Mouse (Mus musculus) thymus, postnatal 0 days (tissue): Measurements from ENCODE around the gene Gm49358. TPM values are rescaled to one million over a fixed set of nuclear protein-coding genes. Genes with fewer than 3 reads are reported as not detected.
A peak's percentile ranks its signal among the peaks of the same experiment; 100 is the strongest.

Experiments
- DNase-seq: peaks from one replicate; pipeline ENCODE4 v3.0.0-alpha.2; 2015; ENCODE audit warnings: low spot score
- polyA plus RNA-seq: library from polyadenylated mRNA; unstranded; fragments of >200 nt; fragmentation: Nextera tagmentation; extraction: Ambion mirVana; gene quantifications from 2 replicates; pipeline ENCODE4 v1.2.1, GENCODE M21; 2015

The Gm49358 gene
- polyA plus RNA-seq, 1 experiment from 2014 or later: not detected

DNA sequence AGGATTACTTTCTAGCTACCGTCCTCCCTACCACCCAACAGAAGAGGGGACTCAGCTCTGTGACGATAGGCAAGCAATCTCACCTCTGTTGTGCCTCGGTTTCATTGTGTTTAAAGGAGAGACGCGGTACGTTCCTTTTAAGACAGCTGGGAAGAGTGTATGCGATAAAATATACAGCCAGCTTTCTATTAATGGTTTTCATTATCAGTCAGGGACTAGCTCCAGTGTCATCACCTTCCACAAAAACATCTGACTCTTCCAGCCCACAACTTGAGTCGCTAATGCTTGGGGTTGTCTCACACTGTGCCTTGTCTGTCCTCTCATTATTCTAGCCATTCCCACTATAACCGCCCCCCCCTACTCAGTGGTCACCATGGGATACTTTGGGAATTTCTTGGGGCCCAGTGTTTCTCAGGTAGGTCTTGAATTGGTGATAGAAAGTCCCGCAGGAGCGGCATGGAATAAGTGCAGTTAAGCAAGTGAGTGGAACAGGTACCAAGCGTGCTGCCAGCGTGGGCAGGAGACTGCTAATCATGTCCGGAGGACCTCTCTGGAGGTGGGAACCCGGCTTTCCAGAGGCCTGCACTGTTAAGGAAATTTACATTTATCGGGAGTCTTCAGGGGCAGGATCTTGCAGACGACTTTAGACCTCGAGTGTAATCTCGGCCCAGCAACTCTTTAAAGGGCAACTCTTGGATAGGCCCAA is 14.0 kb downstream of the Gm49358 start:
- DNase-seq: no peak

DNA sequence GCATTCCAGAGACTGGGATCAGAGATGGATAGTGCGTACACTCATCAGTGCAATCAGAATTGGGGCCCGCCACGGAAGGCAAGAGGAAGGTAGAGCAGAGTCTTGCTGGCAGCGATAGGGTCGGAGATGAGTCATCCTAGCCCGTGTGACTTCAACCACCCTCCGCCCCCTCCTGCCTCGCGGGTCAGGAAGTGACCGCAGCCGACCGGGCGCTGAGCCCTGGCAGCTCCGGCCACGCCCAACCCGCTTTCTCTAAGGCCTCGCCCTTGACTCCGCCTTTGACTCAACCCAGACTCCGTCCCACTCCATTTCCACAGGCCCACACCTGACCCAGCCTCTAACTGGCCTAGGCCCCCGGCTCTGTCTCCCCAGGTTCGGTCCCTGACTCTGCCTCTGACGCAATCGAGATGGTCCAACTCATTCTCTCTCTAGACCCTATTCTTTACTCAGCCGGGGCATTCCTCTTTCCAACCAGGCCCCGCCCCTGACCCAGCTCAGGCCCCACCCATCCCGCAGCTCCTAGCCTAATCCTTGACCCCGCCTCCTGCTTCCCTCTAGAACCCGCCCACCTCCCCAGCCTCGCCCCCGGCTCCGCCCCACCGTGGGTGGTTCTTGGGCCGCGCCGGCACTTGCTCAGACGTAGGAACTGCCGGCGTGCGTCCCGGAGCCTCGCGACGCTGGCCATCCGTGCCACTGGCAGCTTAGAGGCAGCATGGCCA is 14.8 kb downstream of the Gm49358 start, which contains the start of gene Nt5dc3:
Gene Nt5dc3, plus strand, starts transcription at position 608 of the 719 bp plus-strand sequence.
- DNase-seq: peak; percentile 94

DNA sequence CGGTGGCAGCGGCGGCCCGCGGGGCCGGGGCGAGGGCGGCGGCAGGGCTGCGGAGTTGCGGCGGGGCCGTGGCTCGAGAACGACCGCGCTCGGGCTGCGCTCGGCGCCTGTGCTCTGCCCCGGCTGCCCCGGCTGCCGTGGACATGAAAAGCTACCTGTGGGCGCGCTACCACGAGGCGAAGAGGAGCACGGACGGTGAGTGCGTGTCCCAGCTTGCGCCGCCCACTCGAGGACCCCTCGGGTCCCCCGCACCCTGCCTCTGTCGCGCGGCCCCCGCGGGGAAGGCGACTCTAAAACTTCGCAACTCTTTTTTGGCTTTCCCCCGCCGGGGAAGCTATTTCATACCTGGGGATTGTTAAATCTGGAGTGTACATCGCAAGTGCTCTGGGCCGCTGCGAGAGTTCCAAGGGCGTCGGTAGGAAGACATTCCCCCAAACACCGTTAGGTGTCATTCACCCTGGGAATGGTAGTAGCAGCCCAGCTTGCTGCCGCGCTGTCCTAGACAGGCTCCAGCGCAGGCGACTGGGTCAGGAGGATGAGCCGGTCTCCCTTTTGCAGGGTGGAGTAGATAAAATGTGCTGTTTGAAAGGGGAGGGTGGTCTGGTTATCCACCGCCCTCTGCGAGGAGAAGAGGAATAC is 15.5 kb downstream of the Gm49358 start:
- no peak for DNase-seq

DNA sequence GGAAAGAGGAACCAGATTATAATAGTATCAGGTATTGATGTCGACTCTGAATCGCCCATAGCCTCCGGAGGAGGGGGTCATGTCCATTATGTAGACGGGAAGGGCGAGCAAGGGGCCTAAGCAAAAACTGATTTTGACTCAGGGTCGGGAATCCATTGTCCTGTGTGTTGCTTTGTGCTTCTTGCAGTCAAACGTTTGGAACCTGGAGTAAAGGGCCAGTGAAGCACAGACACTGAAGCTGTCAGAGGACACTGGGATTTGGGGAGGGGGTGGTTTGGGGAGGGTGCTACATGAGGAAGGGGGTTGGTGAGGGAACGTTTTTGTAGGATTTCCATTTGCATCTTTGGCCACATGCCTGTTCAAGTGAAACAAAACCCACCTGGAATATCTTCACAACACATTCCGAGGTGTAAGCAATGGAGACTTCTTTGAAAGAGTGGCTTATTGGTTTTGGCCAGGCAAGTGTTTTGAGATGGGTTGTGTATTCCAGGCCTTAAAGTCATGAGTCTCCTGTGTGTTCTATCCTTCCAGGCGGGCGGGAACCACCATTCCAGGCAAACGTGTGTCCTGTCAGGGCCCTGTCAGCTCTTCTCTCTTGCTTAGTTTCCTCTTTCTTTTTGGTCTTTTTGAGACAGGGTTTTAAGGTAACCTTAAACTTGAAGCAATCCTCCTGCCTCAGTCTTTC is 16.2 kb downstream of the Gm49358 start:
- DNase-seq: no peak

DNA sequence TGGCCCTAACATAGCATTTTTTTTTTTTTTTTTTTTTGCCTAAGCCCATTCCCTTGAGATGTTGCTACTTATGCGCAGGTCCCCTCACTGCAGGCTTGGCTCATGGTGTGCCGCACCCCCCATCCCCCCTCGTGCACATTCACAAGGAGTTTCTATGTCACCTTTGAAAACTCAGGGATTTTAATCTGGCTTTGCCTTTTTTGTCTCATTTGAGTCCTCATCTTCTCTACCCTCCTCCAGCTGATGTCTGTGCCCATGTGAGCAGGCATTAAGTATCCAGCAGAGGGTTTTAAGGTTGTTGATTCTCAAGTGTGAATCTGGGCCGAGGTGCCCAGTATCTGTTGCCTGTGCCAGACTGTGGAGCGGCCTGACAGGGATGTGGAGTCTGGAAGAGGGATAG is 17.9 kb downstream of the Gm49358 start:
- no peak for DNase-seq

DNA sequence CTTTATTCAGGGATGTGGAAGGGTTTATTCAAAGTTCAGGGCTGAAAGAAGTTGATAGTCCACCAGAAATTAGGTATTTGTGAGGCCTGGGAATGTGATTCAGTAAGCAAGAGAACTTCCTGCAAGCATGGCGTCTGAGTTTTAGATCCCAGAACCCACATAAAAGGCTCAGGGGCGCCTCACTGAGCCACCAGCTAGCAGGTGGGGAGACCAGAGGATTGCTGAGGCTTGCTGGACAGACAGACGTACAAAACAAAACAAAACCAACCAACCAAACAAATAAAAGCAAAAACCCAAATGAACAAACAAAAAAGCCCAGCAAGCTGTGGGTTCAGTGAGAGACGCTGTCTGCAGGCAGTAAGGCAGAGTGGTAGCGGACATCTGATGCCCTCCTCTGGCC is 18.9 kb downstream of the Gm49358 start:
- DNase-seq: no peak

DNA sequence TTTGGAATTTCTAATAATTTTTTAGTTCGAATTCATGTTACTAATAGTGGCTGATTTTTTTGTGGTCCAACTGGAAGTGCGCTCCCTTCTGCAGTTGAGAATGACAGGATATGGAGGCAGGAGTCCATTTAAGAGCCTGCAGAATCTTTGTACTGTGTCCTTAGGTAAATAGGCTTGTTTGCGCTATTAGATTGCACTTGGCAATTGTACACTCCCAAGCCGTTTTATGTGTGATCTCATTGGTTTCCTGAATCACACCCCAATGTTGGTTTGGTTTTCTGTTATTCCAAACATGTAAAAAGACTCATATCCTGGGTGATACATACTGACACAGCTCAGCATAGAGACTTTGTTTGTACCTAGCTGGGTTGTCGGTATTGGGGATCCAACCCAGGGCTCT is 19.8 kb downstream of the Gm49358 start:
- no peak for DNase-seq

DNA sequence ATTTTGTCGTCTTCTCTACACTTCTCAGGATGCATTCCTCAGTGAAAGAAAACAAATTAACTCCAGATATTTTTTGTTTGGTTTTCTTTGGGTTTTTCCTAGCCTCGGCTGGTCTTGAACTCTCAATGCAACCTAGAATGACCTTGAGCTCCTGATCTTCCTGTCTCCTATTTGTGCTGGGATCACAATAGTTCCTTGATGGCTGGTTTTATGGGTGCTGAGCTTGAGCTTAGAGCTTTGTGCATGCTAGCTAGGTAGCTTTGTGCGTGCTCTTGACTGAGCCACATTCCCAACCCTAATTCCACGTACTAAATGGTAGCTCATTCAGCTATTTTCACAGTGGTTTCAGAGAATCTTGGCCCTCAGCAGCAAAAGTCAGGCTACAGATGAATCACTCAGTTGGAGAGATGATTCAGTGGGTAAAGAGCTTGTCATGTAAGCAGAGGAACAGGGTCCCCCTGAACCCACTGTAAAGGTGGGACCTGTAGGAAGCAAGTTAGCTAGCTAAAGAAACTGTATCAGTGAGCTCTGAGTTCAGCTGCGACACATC is 20.4 kb downstream of the Gm49358 start:
- no peak for DNase-seq

DNA sequence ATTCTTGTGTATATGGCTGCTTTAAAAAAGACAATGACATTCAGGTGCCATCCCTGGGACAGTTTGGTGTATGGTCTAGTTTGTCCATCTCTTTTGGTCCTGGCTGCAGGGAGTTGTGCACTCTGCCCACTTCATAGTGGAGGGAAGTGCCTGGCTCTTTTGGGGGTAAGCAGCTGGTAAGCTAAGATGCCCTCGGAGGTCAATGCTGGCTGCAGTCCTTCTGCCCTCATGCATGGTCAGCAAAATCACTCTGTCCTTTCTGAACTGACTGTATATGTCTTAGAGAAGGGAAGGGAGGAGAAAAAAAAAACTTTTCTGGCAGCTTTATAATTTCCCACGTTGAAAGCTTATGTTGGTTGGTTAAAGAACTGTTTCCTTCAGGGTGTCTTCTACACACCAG is 21.6 kb downstream of the Gm49358 start:
- DNase-seq: no peak

DNA sequence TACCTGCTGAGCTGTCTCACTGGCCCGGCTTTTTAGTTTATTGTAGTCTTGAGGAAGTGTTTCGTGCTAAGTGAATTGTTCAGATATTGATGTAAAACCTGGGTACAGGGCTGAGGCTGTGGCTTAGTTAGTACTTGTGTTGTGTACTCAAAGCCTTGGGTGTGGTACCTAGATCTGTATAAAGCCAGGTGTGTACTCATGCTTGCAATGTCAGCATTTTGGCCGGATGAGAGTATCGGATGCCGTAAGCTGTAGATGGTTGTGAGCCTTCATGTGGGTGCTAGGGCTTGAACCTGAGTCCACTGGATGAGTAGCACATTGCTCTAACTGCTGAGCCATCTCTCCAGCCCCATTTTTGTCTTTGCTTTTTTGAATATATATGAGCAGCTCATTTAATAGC is 22.3 kb downstream of the Gm49358 start:
- DNase-seq: no peak

DNA sequence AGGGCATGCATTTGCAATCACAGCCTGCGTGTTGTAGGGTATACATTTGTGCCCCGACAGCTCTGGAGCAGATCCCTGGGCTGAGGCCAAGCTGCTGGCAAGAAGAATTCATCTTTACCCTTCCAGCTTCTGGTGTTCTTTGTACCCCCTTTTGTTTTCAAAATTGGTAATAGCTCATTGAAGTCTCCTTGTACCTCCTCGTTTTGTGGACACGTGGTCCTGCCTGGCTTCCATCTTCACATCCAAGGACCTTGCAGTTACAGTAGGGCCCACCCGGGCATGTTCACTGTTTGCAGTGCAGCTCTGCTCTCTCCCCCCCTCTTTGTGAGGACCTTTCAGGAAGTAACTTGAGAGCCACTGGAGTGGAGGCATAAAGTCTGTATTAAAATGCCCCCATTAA is 24.4 kb downstream of the Gm49358 start:
- DNase-seq: no peak

DNA sequence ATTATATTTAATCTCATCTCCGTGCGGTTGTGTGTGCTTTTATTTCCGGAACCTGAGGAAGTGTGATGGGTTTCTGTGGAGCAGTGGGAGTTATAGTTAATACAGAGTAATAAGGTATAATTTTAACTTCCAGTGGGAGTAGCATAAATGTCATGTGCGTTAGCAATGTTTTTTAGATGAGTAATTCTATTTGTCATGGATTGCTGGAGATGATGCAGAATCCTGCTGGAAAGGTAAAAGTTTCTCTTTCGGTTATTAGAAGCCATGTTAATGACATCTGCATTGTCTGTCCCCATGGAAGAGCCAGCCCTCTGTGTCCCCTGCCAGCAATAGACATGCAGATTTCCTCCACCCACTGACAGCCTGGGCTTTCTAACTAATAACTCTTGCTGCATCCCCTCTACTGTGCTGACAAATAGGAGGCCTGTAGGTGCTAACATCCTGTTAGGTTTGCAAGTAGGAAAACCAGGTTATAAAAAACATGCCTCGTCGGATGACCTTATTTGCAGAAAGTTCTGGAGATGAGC is 25.4 kb downstream of the Gm49358 start:
- DNase-seq: no peak

DNA sequence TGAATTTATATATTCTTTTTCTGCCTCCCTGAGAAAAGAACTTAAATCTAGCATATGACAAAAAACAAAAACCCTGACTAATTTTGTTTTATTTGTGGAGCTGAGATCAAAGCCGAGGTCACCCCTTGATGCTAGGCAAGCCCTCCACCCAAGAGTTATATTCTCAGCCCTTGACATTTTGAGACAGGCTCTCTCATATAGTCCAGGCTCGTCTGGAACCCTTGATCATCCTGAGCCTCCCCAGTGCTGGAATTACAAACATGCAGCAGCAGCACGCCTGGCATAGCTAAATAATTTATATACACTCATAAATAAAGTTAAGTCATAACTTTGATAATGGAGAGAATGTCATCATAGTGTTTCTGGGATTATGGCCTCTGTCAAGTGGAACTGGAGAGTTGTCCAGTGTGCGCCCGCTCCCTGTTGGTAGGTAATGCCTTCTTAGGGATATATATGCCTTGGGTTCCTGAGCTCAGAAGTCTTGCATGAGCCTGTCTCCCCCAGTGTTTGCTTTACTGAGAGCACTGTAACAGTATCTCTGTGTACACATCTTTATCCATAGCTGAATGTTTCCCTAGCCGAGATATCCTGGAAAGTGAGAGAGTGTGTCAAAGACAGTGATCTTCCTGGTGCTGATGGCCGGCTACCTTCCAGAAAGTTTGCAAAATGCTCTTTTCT is 27.9 kb downstream of the Gm49358 start:
- DNase-seq: no peak

DNA sequence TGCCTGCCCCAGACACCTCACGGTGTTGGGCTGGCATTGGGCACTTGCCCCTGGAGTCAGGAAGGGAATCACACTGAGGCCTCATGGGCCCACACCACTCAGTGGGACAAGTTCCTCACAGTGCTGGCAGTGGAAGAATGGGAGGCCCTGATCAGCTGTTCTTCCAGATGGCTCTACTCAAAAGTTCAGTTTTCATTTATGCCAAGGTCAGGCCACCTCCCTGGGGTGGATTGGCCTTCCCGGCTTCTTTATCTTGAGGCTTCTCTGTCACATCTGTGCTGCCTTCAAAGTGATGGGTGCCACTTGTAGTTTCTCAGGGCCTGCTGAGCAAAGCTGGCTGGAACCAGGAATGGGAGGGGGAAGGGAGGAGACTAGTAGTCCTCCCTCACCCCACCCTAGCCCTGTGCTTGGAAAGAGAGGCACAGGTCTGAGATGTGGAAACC is 29.8 kb downstream of the Gm49358 start:
- DNase-seq: no peak

DNA sequence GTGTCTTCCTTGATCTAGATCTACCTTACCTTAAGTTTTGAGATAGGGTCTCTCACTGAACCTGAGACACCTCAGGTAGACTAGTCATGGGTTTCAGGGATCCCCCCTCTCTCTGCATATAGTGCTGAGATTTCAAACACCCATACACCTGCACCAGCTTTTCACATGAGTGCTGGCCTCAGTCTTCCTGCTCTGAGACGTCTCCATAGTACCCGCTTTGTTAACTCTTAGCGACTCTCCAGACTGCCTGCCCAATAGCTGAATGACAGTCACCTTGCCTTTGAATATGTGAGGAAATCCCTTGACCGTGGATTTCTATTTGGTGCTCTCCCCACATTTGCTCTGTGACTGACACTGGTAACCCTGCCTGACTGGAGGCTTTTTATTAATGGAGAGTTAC is 30.4 kb downstream of the Gm49358 start:
- DNase-seq: no peak

DNA sequence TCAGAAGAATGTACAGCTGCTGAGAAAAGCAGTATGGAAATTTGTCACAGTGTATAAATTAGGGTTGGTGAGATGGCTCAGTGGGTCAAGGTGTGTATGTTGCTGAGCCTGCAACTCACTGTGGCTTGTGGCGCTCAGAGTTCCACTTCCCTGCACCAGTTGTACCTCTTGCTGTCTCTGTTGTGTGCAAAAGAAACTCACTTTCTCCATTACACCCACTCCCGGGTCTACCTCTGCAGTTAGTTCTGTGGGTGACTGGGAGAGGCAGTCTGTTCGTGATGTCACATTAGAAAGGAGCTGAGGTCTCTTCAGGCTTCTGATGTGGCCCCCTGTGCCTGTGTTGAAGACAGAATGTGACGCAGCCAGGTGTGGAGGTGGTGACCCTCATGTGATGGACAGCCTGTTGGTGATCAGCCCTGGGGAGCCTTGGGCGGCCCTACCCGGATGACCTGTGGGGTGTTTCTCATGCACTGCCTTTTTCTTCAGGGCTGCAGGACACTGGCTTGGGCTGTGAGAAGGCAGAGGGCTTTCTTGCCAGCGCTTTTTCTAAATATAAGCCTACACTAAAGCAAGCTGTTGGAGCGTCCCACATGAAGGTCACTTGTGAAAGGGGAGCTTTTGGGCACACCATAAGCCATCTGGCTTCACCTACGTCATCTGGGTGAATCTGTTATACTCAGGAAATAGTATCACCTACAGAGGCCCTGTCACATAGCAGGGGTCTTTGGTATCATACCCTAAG is 31.2 kb downstream of the Gm49358 start:
- DNase-seq: no peak

DNA sequence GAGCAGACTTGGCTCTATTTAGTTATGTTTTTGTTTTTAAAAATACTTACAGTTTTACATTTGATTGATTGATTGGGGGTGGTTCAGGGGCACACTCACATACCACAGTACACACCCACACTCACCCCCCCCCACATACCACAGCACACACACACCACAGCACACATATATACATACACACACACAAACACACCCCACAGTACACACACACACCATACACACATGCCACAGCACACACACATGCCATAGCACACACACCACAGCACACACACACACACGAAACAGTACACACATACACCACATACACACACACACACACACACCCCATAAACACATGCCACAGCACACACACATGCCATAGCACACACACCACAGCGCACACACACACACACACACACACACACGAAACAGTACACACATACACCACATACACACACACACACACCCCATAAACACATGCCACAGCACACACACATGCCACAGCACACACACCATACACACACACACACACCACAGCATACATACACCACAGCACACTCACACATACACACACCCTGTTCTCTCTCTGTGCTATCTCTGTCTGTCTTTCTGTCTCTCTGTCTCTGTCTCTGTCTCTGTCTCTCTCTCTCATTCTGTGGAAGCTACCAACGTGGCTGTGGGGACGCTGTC is 32.4 kb downstream of the Gm49358 start:
- DNase-seq: no peak

DNA sequence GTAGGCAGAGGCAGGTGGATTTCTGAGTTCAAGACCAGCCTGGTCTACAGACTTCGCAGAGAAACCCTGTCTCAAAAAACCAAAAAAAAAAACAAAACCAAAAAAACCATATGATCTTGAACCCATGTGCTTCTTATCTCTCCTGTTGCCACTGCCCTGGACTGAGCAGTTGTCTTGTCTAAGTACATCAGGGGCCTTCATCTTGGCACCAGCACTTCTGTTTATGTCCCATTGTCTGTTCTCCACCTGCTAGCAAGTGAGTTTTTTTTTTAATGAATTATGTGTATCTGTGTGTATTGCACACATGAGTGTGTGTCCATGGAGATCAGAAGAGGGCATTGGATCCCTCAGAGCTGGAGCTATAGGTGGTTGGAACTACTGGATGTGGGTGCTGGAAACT is 43.6 kb downstream of the Gm49358 start:
- DNase-seq: no peak

DNA sequence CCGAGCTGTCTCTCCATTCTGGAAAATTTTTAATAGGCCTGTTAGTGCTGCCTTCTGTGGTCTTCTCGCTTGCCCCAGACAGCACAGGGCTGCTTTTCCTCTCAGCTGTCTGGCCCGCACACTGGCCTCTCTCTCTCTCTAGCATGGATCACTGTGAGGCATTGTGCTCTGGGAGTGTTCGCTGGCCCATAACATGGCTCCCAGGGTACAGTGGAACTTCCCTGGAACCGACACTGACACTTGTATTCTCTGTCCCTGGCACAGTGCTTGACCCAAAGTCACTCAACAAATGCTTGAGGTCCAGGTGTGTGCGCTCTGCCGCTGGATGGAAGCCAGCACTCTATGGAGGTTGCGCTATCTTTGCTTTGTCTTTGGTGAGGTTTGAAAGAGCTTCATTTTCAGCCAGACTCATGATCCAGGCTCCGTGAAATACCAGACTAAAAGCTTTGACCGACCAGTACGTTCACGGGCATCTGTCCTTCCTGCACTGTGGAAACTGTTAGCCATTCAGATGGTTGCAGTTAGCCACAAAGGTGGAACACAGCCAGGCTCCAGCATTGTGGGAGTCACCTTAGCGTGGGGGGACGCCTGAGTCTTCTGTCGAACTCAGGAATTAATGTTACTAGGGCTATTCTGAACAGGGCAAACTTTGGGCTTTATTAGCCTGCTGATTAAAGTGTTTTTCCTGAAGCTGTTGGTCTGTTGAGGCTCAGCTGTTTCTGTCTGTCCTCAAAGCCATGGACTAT is 44.4 kb downstream of the Gm49358 start:
- DNase-seq: no peak
